Mouse (Mus musculus) intestine, embryonic 16.5 days (tissue): ENCODE data around the gene Nin. TPM values are rescaled to one million over a fixed set of nuclear protein-coding genes. Genes with fewer than 3 reads are reported as not detected.
A peak's percentile ranks its signal among the peaks of the same experiment; 100 is the strongest.
"Not testable (repeated sequence)": the region's sequence is repeated elsewhere in the genome, so short reads cannot be mapped to it uniquely, and the experiment has no call there.

Source experiments
- ATAC-seq: fragments of 200-750 bp; cut with Nextera tagmentation; 2 replicates; pipeline ENCODE4 v1.8.0; 2017; ENCODE audit warnings: moderate TSS enrichment, moderate library complexity
- H3K27ac ChIP-seq: fragments of 300-500 bp; sonication (generic); 2 replicates; pipeline ENCODE4 v1.5.1; 2014; ENCODE audit warnings: mild to moderate bottlenecking, low read length
- H3K27me3 ChIP-seq: fragments of 300-500 bp; sonication (generic); replicated peaks from 2 replicates; pipeline ENCODE4 v1.6.1; 2014; ENCODE audit warnings: low read length, control low read depth, mixed read lengths; ENCODE audit not compliant: control insufficient read depth, insufficient read depth
- H3K36me3 ChIP-seq: fragments of 300-500 bp; sonication (generic); 2 replicates; pipeline ENCODE4 v1.6.1; 2014; ENCODE audit warnings: low read length, control low read depth; ENCODE audit not compliant: control insufficient read depth, insufficient read depth
- H3K4me1 ChIP-seq: fragments of 300-500 bp; sonication (generic); 2 replicates; pipeline ENCODE4 v1.6.1; 2014; ENCODE audit warnings: low read length, control low read depth, mixed read lengths; ENCODE audit not compliant: control insufficient read depth, insufficient read depth
- H3K4me2 ChIP-seq: fragments of 300-500 bp; sonication (generic); 2 replicates; pipeline ENCODE4 v1.6.1; 2014; ENCODE audit warnings: low read depth, low read length, control low read depth
- H3K4me3 ChIP-seq: fragments of 300-500 bp; sonication (generic); 2 replicates; pipeline ENCODE4 v1.5.1; 2014; ENCODE audit warnings: mild to moderate bottlenecking, low read length
- H3K9ac ChIP-seq: fragments of 300-500 bp; sonication (generic); 2 replicates; pipeline ENCODE4 v1.6.1; 2014; ENCODE audit warnings: low read depth, low read length
- H3K9me3 ChIP-seq: fragments of 300-500 bp; sonication (generic); 2 replicates; pipeline ENCODE4 v1.6.1; 2016; ENCODE audit warnings: low read length, control low read depth; ENCODE audit not compliant: control insufficient read depth
- WGBS: fragments of 180-500 bp; shearing (Covaris S2); extraction: QIAGEN DNeasy Blood & Tissue Kit; methylation state at CpG from one replicate; pipeline ENCODE4 v1.1.7; 2014; 5-methylcytosine and 5-hydroxymethylcytosine counted together
- polyA plus RNA-seq: library from polyadenylated mRNA; unstranded; fragments of >200 nt; fragmentation: Nextera tagmentation; extraction: Ambion mirVana; gene quantifications from 2 replicates; pipeline ENCODE4 v1.2.1, GENCODE M21; 2015

The Nin gene
- polyA plus RNA-seq, 1 experiment from 2014 or later = 5.8 TPM

- no peak overlapping the region for H3K9ac ChIP-seq
- no peak overlapping the region for H3K4me2 ChIP-seq
- no peak overlapping the region for H3K4me3 ChIP-seq
- H3K27me3 ChIP-seq = no peaks in the 10 kb centered on the region
- H3K36me3 ChIP-seq = no peaks in the 10 kb centered on the region
- 35% methylated on average over 20 of the region's 20 CpGs for WGBS
- H3K27ac ChIP-seq = peak overlapping the region; percentile 74
- H3K4me1 ChIP-seq = 0 out of 2 replicates have a peak, but pooled peaks cover 3% of the 10 kb centered on the region
- no peaks in the 10 kb centered on the region for H3K9me3 ChIP-seq
- ATAC-seq = peak; percentile 51
Observed at GRCm38 (mm10) chr12:70144637-70145448, 31.3 kb upstream of the Nin start.

- peak; percentile 74 for ATAC-seq
- not testable (repeated sequence) for H3K9ac ChIP-seq, H3K9me3 ChIP-seq, H3K27me3 ChIP-seq, H3K4me2 ChIP-seq, H3K36me3 ChIP-seq, H3K4me3 ChIP-seq, H3K4me1 ChIP-seq
- peak overlapping the region; percentile 74 for H3K27ac ChIP-seq
- 8% methylated on average over 3 of the region's 3 CpGs for WGBS
Observed at GRCm38 (mm10) chr12:70144106-70144587, 30.6 kb upstream of the Nin start.

DNA sequence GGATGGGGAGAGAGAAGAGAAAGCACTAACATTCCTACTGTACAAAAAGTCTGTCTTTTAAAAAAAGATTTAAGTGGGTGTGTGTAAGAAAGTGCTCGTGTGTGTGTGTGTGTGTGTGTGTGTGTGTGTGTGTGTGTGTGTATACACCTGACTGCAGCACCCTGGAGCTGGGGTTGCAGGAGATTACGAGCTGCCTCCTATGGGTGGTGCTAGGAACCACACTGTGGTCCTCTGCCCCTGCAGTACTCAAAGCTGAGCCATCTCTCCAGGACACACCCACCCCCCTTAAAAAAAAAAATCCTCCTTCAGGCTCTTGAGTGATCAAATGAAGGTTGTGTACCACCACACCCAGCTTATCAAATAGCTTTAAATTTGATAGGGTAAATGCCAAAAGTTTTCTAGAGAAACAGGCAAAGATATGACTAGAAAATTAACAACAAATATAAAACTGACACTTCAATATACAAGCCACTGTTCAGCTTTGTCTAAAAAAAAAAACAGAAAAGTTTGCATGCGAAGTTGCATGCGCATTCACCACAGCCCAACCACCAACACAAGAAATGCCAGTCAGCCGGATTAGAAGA is 27.6 kb upstream of the Nin start:
- no peaks in the 10 kb centered on the region for H3K9me3 ChIP-seq
- no peak overlapping the region for H3K27ac ChIP-seq
- H3K4me1 ChIP-seq = 0 out of 2 replicates have a peak, but pooled peaks cover 3% of the 10 kb centered on the region
- no peak for ATAC-seq
- H3K9ac ChIP-seq = no peak overlapping the region
- no peak overlapping the region for H3K4me3 ChIP-seq
- H3K4me2 ChIP-seq = no peak overlapping the region
- 83% methylated on average over 5 of the region's 5 CpGs for WGBS
- H3K36me3 ChIP-seq = no peaks in the 10 kb centered on the region
- no peaks in the 10 kb centered on the region for H3K27me3 ChIP-seq

- 89% methylated on average over 5 of the region's 5 CpGs for WGBS
Observed at GRCm38 (mm10) chr12:70140542-70140941, 27.0 kb upstream of the Nin start.

GRCm38 (mm10) chr12:70139871-70140270 is 26.4 kb upstream of the Nin start:
- Histone ChIP-seq H3K4me2 (no peak overlapping the region), H3K9me3 (no peaks in the 10 kb centered on the region), H3K27me3 (no peaks in the 10 kb centered on the region), H3K36me3 (no peaks in the 10 kb centered on the region), H3K4me1 (0 out of 2 replicates have a peak, but pooled peaks cover 3% of the 10 kb centered on the region), H3K4me3 (no peak overlapping the region), H3K27ac (no peak overlapping the region), H3K9ac (no peak overlapping the region)
- 63% methylated on average over 4 of the region's 4 CpGs for WGBS
- no peak for ATAC-seq

More at GRCm38 (mm10) chr12:70140542-70140941, 27.0 kb upstream of the Nin start:
- H3K9ac ChIP-seq = no peak overlapping the region
- H3K4me1 ChIP-seq = 0 out of 2 replicates have a peak, but pooled peaks cover 3% of the 10 kb centered on the region
- no peaks in the 10 kb centered on the region for H3K36me3 ChIP-seq
- no peak overlapping the region for H3K27ac ChIP-seq
- no peak for ATAC-seq
- no peak overlapping the region for H3K4me3 ChIP-seq
- H3K27me3 ChIP-seq = no peaks in the 10 kb centered on the region
- no peaks in the 10 kb centered on the region for H3K9me3 ChIP-seq
- H3K4me2 ChIP-seq = no peak overlapping the region

DNA sequence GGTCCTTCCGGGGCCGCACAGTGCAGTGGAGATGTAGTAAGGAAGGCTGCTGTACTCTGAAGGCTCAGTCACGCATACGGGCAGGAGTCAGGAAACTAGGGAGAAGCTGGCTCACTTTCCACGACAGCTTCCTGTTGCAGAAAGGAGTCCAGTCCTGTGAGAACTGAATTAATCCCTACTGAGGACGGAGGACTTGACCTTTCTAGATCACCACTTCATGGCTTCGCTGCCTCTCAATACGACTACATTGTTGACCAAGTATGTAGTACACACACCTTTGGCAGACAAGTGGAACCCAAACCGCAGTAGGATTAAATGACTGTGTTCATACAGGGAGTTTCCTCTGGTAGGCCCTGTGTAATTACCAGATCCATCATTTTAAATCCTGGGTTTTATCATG is 24.1 kb upstream of the Nin start:
- Histone ChIP-seq H3K4me1 (no peaks in the 10 kb centered on the region), H3K4me2 (no peak overlapping the region), H3K36me3 (no peaks in the 10 kb centered on the region), H3K4me3 (no peak overlapping the region), H3K9me3 (no peaks in the 10 kb centered on the region), H3K27me3 (no peaks in the 10 kb centered on the region), H3K27ac (no peak overlapping the region), H3K9ac (no peak overlapping the region)
- ATAC-seq = no peak
- 69% methylated on average over 9 of the region's 9 CpGs for WGBS

- Histone ChIP-seq H3K4me1 (no peaks in the 10 kb centered on the region), H3K27ac (no peak overlapping the region), H3K27me3 (no peaks in the 10 kb centered on the region), H3K36me3 (no peaks in the 10 kb centered on the region), H3K4me3 (no peak overlapping the region), H3K4me2 (no peak overlapping the region), H3K9me3 (no peaks in the 10 kb centered on the region), H3K9ac (no peak overlapping the region)
- WGBS = 62% methylated on average over 4 of the region's 4 CpGs
- ATAC-seq = no peak
Observed at GRCm38 (mm10) chr12:70137095-70137494, 23.6 kb upstream of the Nin start.

DNA sequence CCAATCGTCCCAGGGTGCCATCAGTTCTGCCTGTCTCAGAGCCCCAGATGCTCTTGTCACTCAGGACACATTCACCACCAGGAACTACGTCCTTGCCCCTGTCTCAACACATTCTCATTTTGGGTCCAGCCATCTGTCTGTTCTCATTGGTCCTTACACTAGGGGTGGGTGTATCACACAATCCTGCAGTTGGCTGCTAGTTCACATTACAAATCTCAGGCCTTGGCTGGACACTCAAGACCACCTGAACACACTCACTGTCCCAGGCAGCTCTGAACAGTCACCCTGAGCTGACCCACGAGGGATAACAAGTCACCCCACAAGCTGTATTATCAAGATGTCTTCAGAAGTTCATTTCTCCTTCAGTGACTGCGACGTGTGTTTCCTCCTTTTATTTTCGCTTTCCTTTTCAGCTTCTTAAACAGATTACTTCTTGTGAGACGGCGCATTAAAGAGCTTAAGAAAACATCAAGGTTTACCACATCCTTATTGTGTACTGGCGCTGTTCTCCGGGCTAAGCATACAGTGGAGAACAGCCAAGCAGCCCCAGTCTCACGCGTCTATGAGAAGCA is 22.8 kb upstream of the Nin start:
- Histone ChIP-seq H3K4me2 (peak overlapping the region; percentile 4; the same call in 1 of the 2 replicates), H3K4me3 (no peak overlapping the region), H3K9me3 (no peaks in the 10 kb centered on the region), H3K9ac (no peak overlapping the region), H3K4me1 (no peaks in the 10 kb centered on the region), H3K27me3 (no peaks in the 10 kb centered on the region), H3K27ac (no peak overlapping the region), H3K36me3 (no peaks in the 10 kb centered on the region)
- peak; percentile 44 for ATAC-seq
- 40% methylated on average over 12 of the region's 12 CpGs for WGBS

GRCm38 (mm10) chr12:70134627-70135235 is 21.2 kb upstream of the Nin start:
- Histone ChIP-seq H3K36me3 (no peaks in the 10 kb centered on the region), H3K9ac (no peak overlapping the region), H3K4me1 (no peaks in the 10 kb centered on the region), H3K9me3 (no peaks in the 10 kb centered on the region), H3K4me2 (no peak overlapping the region), H3K27ac (no peak overlapping the region), H3K4me3 (no peak overlapping the region), H3K27me3 (no peaks in the 10 kb centered on the region)
- no peak for ATAC-seq
- 89% methylated on average over 20 of the region's 20 CpGs for WGBS
